Mouse (Mus musculus): ENCODE measurements at regions not wholly inside any gene's neighbourhood (a gene's known extent, or its start where the extent isn't known, plus 50 kb on each side); places are given as distances from the start of the nearest gene placed in this dataset.
A peak's percentile ranks its signal among the peaks of the same experiment; 100 is the strongest.

DNA sequence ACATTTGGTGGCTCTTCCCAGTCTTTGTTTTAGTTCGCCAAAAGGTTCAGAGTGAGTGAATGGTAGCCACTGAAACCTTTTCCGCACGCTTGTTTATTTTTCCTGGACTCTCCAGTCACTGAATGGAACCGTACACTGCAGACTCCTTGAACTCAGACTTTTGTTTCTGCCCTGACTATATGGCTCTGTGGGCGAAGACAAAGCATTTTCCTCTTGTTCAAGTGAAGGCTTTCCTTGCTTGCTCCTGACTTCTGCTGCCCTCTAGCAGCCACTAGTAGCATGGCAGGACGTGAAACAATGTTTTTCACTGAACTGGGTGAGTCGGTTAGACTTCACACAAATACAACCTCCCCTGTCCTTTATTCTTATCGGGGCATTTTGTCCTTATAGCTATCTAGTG lies 113.9 kb downstream of the Ndufa4 start:
- TF ChIP-seq CTCF (conservative IDR thresholded peaks at IDR 0.05 in 1 of 2, IDR thresholded peaks at IDR 0.05 in 1 of 2; ENCODE audit: low read depth in 2 of 2, low read length in 2 of 2) = peak; percentile 80 to 81; a peak in 3 of 4 replicates
- no peak for TF ChIP-seq POLR2A (IDR thresholded peaks at IDR 0.05; ENCODE audit: low read depth, low read length)
- no peak for TF ChIP-seq POLR2AphosphoS2 (IDR thresholded peaks at IDR 0.05; ENCODE audit: low read depth, low read length)
- TF ChIP-seq RCOR1 (conservative IDR thresholded peaks at IDR 0.05; ENCODE audit: low read depth, low read length) = no peak
- TF ChIP-seq PAX5 (IDR thresholded peaks at IDR 0.05; ENCODE audit: low read length) = no peak
- TF ChIP-seq MAZ (IDR thresholded peaks at IDR 0.05; ENCODE audit: low read depth, low read length) = no peak
- TF ChIP-seq NRF1 (IDR thresholded peaks at IDR 0.05; ENCODE audit: low read depth, low read length) = no peak
- TF ChIP-seq ELF1 (IDR thresholded peaks at IDR 0.05; ENCODE audit: low read depth, low read length) = no peak
- no peak for TF ChIP-seq CHD2 (IDR thresholded peaks at IDR 0.05; ENCODE audit: low read length)
- TF ChIP-seq CHD1 (IDR thresholded peaks at IDR 0.05; ENCODE audit: low read depth, low read length) = no peak
- no peak for TF ChIP-seq ZNF384 (IDR thresholded peaks at IDR 0.05; ENCODE audit: low read depth, low read length)
- TF ChIP-seq EP300 (IDR thresholded peaks at IDR 0.05; ENCODE audit: low read length) = no peak
- no peak for TF ChIP-seq ZKSCAN1 (IDR thresholded peaks at IDR 0.05; ENCODE audit: borderline replicate concordance, low read depth, low read length)
- TF ChIP-seq SIN3A (IDR thresholded peaks at IDR 0.05; ENCODE audit: low read length) = no peak
